Mouse (Mus musculus): ENCODE results near the gene Adamts13. TPM values are rescaled to one million over a fixed set of nuclear protein-coding genes. Genes with fewer than 3 reads are reported as not detected.

Adamts13 gene
- total RNA-seq, 1 experiment from 2014 or later, result not detected

DNA sequence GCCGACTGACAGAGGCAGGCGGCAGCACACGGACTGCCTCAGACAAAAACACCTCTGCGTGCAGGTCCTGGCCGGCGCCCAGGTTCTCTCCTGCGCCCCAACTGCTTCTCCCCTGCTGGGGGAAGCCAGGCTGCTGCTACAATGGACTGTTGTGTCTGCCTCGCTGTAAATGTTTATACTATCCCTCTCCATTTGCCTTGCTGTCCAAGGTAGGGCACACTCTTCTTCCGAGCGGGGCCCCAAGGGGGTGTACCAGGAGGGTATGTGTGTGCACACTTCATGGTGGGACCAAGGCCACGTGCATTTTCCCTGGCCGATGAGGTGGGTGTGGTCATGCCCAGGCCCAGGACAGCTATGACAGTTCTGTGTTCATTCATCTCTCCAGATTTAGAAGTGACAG is 85.5 kb downstream of the Adamts13 start:
- ATAC-seq (replicated peaks in 1 of 2; ENCODE audit: insufficient read depth in 1 of 2, low FRiP score in 2 of 2, low TSS enrichment in 1 of 2, low read depth in 1 of 2, poor library complexity in 2 of 2, severe bottlenecking in 2 of 2), result no peak; a peak in 1 of 4 replicates

DNA sequence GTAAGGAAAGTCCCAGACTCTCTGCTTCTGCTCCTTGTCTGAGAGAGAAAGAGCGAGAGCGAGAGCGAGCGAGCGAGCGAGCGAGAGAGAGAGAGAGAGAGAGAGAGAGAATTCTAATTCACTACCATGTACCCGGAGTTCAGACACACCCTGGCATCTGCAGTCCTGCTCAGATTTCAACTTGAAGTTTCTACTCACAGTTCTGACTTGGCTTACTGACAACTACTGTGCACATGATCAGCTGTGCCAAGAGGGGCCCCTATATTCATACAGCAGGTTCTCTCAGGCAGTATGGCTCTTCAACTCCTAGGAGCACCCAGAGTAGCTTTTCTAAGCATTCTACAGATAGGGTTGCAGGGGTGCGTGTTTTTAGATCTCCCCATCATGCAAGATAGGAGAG is 86.0 kb downstream of the Adamts13 start:
- ATAC-seq (replicated peaks in 1 of 2; ENCODE audit: insufficient read depth in 1 of 2, low FRiP score in 2 of 2, low TSS enrichment in 1 of 2, low read depth in 1 of 2, poor library complexity in 2 of 2, severe bottlenecking in 2 of 2), result no peak

Other genes starting within 250 kb of the Adamts13 start
- gene Abo, start 108.4 kb upstream of the Adamts13 start, total RNA-seq (2017), result not detected in 2 replicates
- gene Surf6, start 70.5 kb upstream of the Adamts13 start, total RNA-seq (2017), result 60.0 and 60.6 TPM in 2 replicates
- gene Med22, start 62.7 kb upstream of the Adamts13 start, total RNA-seq (2017), result 22.1 and 24.0 TPM in 2 replicates
- 1,682 and 2,482 TPM in 2 replicates for gene Rpl7a, start 62.7 kb upstream of the Adamts13 start, total RNA-seq (2017)
- gene Surf2, start 57.0 kb upstream of the Adamts13 start, total RNA-seq (2017), result 83.3 and 94.2 TPM in 2 replicates
- 60.8 and 67.5 TPM in 2 replicates for gene Surf1, start 56.9 kb upstream of the Adamts13 start, total RNA-seq (2017)
- gene Surf4, start 39.5 kb upstream of the Adamts13 start, total RNA-seq (2017), result 54.8 and 64.1 TPM in 2 replicates
- not detected in 2 replicates for gene Stkld1, start 39.4 kb upstream of the Adamts13 start, total RNA-seq (2017)
- 93.1 and 120 TPM in 2 replicates for gene Rexo4, start 9.0 kb upstream of the Adamts13 start, total RNA-seq (2017)
- gene Cacfd1, start 36.5 kb downstream of the Adamts13 start, total RNA-seq (2017), result 5.8 and 7.4 TPM in 2 replicates
- 1.2 and 5.8 TPM in 2 replicates for gene Slc2a6, start 54.6 kb downstream of the Adamts13 start, total RNA-seq (2017)
- gene Mymk, start 98.8 kb downstream of the Adamts13 start, total RNA-seq (2017), result not detected in 2 replicates
- gene Adamtsl2, start 106.0 kb downstream of the Adamts13 start, total RNA-seq (2017), result 2.3 TPM in 1 of 2 replicates, not detected in the other
- gene Fam163b, start 169.1 kb downstream of the Adamts13 start, total RNA-seq (2017), result not detected in 2 replicates
- not detected in 2 replicates for gene Dbh, start 191.8 kb downstream of the Adamts13 start, total RNA-seq (2017)

Data from hematopoietic stem cell, adult 5-6 weeks (primary cell).